Mouse (Mus musculus) liver, adult 2 months (tissue): Measurements from ENCODE around the gene Eri2.

ENCODE experiments used
- CTCF ChIP-seq: fragments of 200-500 bp; IDR thresholded peaks from 2 replicates; pipeline ENCODE4 v1.5.1; 2011; ENCODE audit warnings: low read depth, low read length, control low read depth
- POLR2A ChIP-seq: fragments of 200-500 bp; IDR thresholded peaks from 2 replicates; pipeline ENCODE4 v1.6.1; 2011; ENCODE audit warnings: low read length, control low read depth; ENCODE audit not compliant: insufficient read depth; ENCODE audit errors: extremely low read depth

- TF ChIP-seq POLR2A, result no peak
- no peak for TF ChIP-seq CTCF
Observed at GRCm38 (mm10) chr7:119835371-119835770, 41.5 kb upstream of the Eri2 start.
